Mouse (Mus musculus): ENCODE data around the gene Jph2.
A peak's percentile ranks its signal among the peaks of the same experiment; 100 is the strongest.

The Jph2 gene

GRCm38 (mm10) chr2:163397905-163398304 lies at the start of gene Jph2:
Gene Jph2, minus strand, starts transcription at chr2:163397993.
- no peak for DNase-seq (ENCODE audit: low read depth, low spot score)

GRCm38 (mm10) chr2:163447375-163447774 lies 49.6 kb upstream of the Jph2 start:
- no peak for DNase-seq (ENCODE audit: low read depth, low spot score)

GRCm38 (mm10) chr2:163444017-163444416 lies 46.2 kb upstream of the Jph2 start:
- no peak for DNase-seq (ENCODE audit: low read depth, low spot score)

- DNase-seq (ENCODE audit: low read depth, low spot score), result no peak
These were observed 45.8 kb upstream of the Jph2 start for GRCm38 (mm10) chr2:163443543-163443942.

GRCm38 (mm10) chr2:163439488-163439887 lies 41.7 kb upstream of the Jph2 start:
- DNase-seq (ENCODE audit: low read depth, low spot score), result no peak

- DNase-seq (ENCODE audit: low read depth, low spot score), result no peak
These were observed 41.0 kb upstream of the Jph2 start for GRCm38 (mm10) chr2:163438619-163439451.

GRCm38 (mm10) chr2:163438246-163438618 lies 40.4 kb upstream of the Jph2 start, which contains the start of gene Gdap1l1:
Gene Gdap1l1, plus strand, starts transcription at chr2:163438476.
- DNase-seq (ENCODE audit: low read depth, low spot score), result no peak

GRCm38 (mm10) chr2:163437800-163438199 lies 40.0 kb upstream of the Jph2 start:
- DNase-seq (ENCODE audit: low read depth, low spot score), result no peak

GRCm38 (mm10) chr2:163433971-163434370 lies 36.2 kb upstream of the Jph2 start:
- DNase-seq (ENCODE audit: low read depth, low spot score), result no peak

- DNase-seq (ENCODE audit: low read depth, low spot score), result no peak
These were observed 33.5 kb upstream of the Jph2 start for GRCm38 (mm10) chr2:163431289-163431688.

- no peak for DNase-seq (ENCODE audit: low read depth, low spot score)
These were observed 30.7 kb upstream of the Jph2 start for GRCm38 (mm10) chr2:163428346-163429011.

GRCm38 (mm10) chr2:163424597-163424996 lies 26.8 kb upstream of the Jph2 start, which contains the start of gene Oser1:
Gene Oser1, minus strand, starts transcription at chr2:163424697.
- no peak for DNase-seq (ENCODE audit: low read depth, low spot score)

GRCm38 (mm10) chr2:163422895-163423660 lies 25.3 kb upstream of the Jph2 start:
- no peak for DNase-seq (ENCODE audit: low read depth, low spot score)

GRCm38 (mm10) chr2:163420366-163420886 lies 22.6 kb upstream of the Jph2 start:
- peak; percentile 38 for DNase-seq (ENCODE audit: low read depth, low spot score)

- peak; percentile 100 for DNase-seq (ENCODE audit: low read depth, low spot score)
These were observed 21.7 kb upstream of the Jph2 start for GRCm38 (mm10) chr2:163419346-163420045.

GRCm38 (mm10) chr2:163418841-163419345 lies 21.1 kb upstream of the Jph2 start:
- DNase-seq (ENCODE audit: low read depth, low spot score), result no peak

- DNase-seq (ENCODE audit: low read depth, low spot score), result no peak
These were observed 20.0 kb upstream of the Jph2 start for GRCm38 (mm10) chr2:163417830-163418229.

- no peak for DNase-seq (ENCODE audit: low read depth, low spot score)
These were observed 19.2 kb upstream of the Jph2 start for GRCm38 (mm10) chr2:163417026-163417425.

GRCm38 (mm10) chr2:163412846-163413590 lies 15.2 kb upstream of the Jph2 start:
- DNase-seq (ENCODE audit: low read depth, low spot score), result no peak

GRCm38 (mm10) chr2:163412419-163412818 lies 14.6 kb upstream of the Jph2 start:
- no peak for DNase-seq (ENCODE audit: low read depth, low spot score)

All from CD4-positive, CD25-positive, alpha-beta regulatory T cell, adult 2 months (primary cell).